Mouse (Mus musculus): Measurements from ENCODE around the gene Slc25a25. TPM values are rescaled to one million over a fixed set of nuclear protein-coding genes. Genes with fewer than 3 reads are reported as not detected.

The Slc25a25 gene
- polyA plus RNA-seq, 1 experiment from 2014 or later: 9.7 TPM

GRCm38 (mm10) chr2:32387706-32388490, 63.3 kb downstream of the Slc25a25 start, which contains the start of gene Lcn2:
Gene Lcn2, minus strand, starts transcription at chr2:32388252.
- H3K9me3 ChIP-seq (replicated peaks; ENCODE audit: control insufficient read depth, low read length): no peaks in the 10 kb centered on the region
- H3K4me1 ChIP-seq (ENCODE audit: control insufficient read depth, low read depth, low read length): no peaks in the 10 kb centered on the region; the same call in none of the 2 replicates
- no peaks in the 10 kb centered on the region for H3K36me3 ChIP-seq (ENCODE audit: control insufficient read depth, insufficient read depth)
- 35% methylated on average over 5 of the region's 5 CpGs for WGBS (ENCODE audit: insufficient replicate concordance)
- peak; percentile 70 for ATAC-seq (ENCODE audit: low read depth)
- H3K27ac ChIP-seq (ENCODE audit: low read length): peak within 1 kb of the TSS; percentile 0; the same call in 1 of the 2 replicates
- H3K27me3 ChIP-seq (ENCODE audit: control insufficient read depth, insufficient read depth, low read depth, low read length): no peaks in the 10 kb centered on the region; the same call in 1 of the 2 replicates
- H3K4me3 ChIP-seq (ENCODE audit: low read depth, low read length): 0 out of 2 replicates have a peak within 1 kb of the TSS, but pooled peaks have one; percentile 18
- no peak within 1 kb of the TSS for H3K4me2 ChIP-seq (ENCODE audit: low read depth, low read length)
- H3K9ac ChIP-seq (ENCODE audit: low read depth, low read length): no peak within 1 kb of the TSS

- no peak overlapping the region for H3K4me3 ChIP-seq (ENCODE audit: low read depth, low read length)
- H3K9ac ChIP-seq (ENCODE audit: low read depth, low read length): no peak overlapping the region
- no peak for ATAC-seq (ENCODE audit: low read depth)
- peak overlapping the region; percentile 100; the same call in 1 of the 2 replicates for H3K4me2 ChIP-seq (ENCODE audit: low read depth, low read length)
- no peaks in the 10 kb centered on the region for H3K9me3 ChIP-seq (replicated peaks; ENCODE audit: control insufficient read depth, low read length)
- peaks cover 18% of the 10 kb centered on the region for H3K4me1 ChIP-seq (ENCODE audit: control insufficient read depth, low read depth, low read length)
- WGBS (ENCODE audit: insufficient replicate concordance): 69% methylated on average over 2 of the region's 2 CpGs
- H3K27ac ChIP-seq (ENCODE audit: low read length): no peak overlapping the region
- H3K27me3 ChIP-seq (ENCODE audit: control insufficient read depth, insufficient read depth, low read depth, low read length): no peaks in the 10 kb centered on the region; the same call in none of the 2 replicates
- peaks cover 13% of the 10 kb centered on the region; the same call in 1 of the 2 replicates for H3K36me3 ChIP-seq (ENCODE audit: control insufficient read depth, insufficient read depth)
These were observed 68.6 kb downstream of the Slc25a25 start for GRCm38 (mm10) chr2:32382689-32383088.

- Histone ChIP-seq H3K27ac (ENCODE audit: low read length) (peak within 1 kb of the TSS; percentile 57; the same call in 1 of the 2 replicates), H3K4me2 (ENCODE audit: low read depth, low read length) (peak within 1 kb of the TSS; percentile 100), H3K9me3 (replicated peaks; ENCODE audit: control insufficient read depth, low read length) (no peaks in the 10 kb centered on the region), H3K27me3 (ENCODE audit: control insufficient read depth, insufficient read depth, low read depth, low read length) (no peaks in the 10 kb centered on the region; the same call in none of the 2 replicates), H3K9ac (ENCODE audit: low read depth, low read length) (peak within 1 kb of the TSS; percentile 80), H3K4me1 (ENCODE audit: control insufficient read depth, low read depth, low read length) (peaks cover 18% of the 10 kb centered on the region), H3K4me3 (ENCODE audit: low read depth, low read length) (peak within 1 kb of the TSS; percentile 74), H3K36me3 (ENCODE audit: control insufficient read depth, insufficient read depth) (peaks cover 17% of the 10 kb centered on the region)
- 0% methylated on average over 43 of the region's 47 CpGs for WGBS (ENCODE audit: insufficient replicate concordance)
- peak; percentile 97 for ATAC-seq (ENCODE audit: low read depth)
These were observed 69.4 kb downstream of the Slc25a25 start, which contains the start of gene 1110008P14Rik for GRCm38 (mm10) chr2:32381775-32382223. Gene 1110008P14Rik, minus strand, starts transcription at chr2:32381938.

GRCm38 (mm10) chr2:32381141-32381774, 70.0 kb downstream of the Slc25a25 start:
- Histone ChIP-seq H3K9me3 (replicated peaks; ENCODE audit: control insufficient read depth, low read length) (no peaks in the 10 kb centered on the region), H3K9ac (ENCODE audit: low read depth, low read length) (peak overlapping the region; percentile 80), H3K4me2 (ENCODE audit: low read depth, low read length) (peak overlapping the region; percentile 100), H3K36me3 (ENCODE audit: control insufficient read depth, insufficient read depth) (peaks cover 19% of the 10 kb centered on the region), H3K4me1 (ENCODE audit: control insufficient read depth, low read depth, low read length) (peaks cover 18% of the 10 kb centered on the region), H3K27ac (ENCODE audit: low read length) (peak overlapping the region; percentile 57; the same call in 1 of the 2 replicates), H3K4me3 (ENCODE audit: low read depth, low read length) (peak overlapping the region; percentile 74), H3K27me3 (ENCODE audit: control insufficient read depth, insufficient read depth, low read depth, low read length) (no peaks in the 10 kb centered on the region; the same call in none of the 2 replicates)
- WGBS (ENCODE audit: insufficient replicate concordance): under 1% methylated on average over 27 of the region's 27 CpGs
- peak; percentile 33 for ATAC-seq (ENCODE audit: low read depth)

GRCm38 (mm10) chr2:32380001-32380500, 71.2 kb downstream of the Slc25a25 start:
- peaks cover 18% of the 10 kb centered on the region for H3K4me1 ChIP-seq (ENCODE audit: control insufficient read depth, low read depth, low read length)
- H3K9me3 ChIP-seq (replicated peaks; ENCODE audit: control insufficient read depth, low read length): no peaks in the 10 kb centered on the region
- no peak overlapping the region for H3K9ac ChIP-seq (ENCODE audit: low read depth, low read length)
- no peak for ATAC-seq (ENCODE audit: low read depth)
- H3K27me3 ChIP-seq (ENCODE audit: control insufficient read depth, insufficient read depth, low read depth, low read length): no peaks in the 10 kb centered on the region; the same call in none of the 2 replicates
- H3K4me3 ChIP-seq (ENCODE audit: low read depth, low read length): no peak overlapping the region
- 79% methylated on average over 7 of the region's 7 CpGs for WGBS (ENCODE audit: insufficient replicate concordance)
- H3K4me2 ChIP-seq (ENCODE audit: low read depth, low read length): no peak overlapping the region
- H3K36me3 ChIP-seq (ENCODE audit: control insufficient read depth, insufficient read depth): peaks cover 24% of the 10 kb centered on the region
- no peak overlapping the region for H3K27ac ChIP-seq (ENCODE audit: low read length)

GRCm38 (mm10) chr2:32376963-32377362, 74.3 kb downstream of the Slc25a25 start:
- no peak overlapping the region for H3K9ac ChIP-seq (ENCODE audit: low read depth, low read length)
- H3K4me3 ChIP-seq (ENCODE audit: low read depth, low read length): no peak overlapping the region
- no peak overlapping the region for H3K4me2 ChIP-seq (ENCODE audit: low read depth, low read length)
- peaks cover 33% of the 10 kb centered on the region for H3K36me3 ChIP-seq (ENCODE audit: control insufficient read depth, insufficient read depth)
- H3K27ac ChIP-seq (ENCODE audit: low read length): no peak overlapping the region
- H3K9me3 ChIP-seq (replicated peaks; ENCODE audit: control insufficient read depth, low read length): no peaks in the 10 kb centered on the region
- H3K4me1 ChIP-seq (ENCODE audit: control insufficient read depth, low read depth, low read length): peaks cover 12% of the 10 kb centered on the region
- WGBS (ENCODE audit: insufficient replicate concordance): 79% methylated on average over 10 of the region's 10 CpGs
- no peaks in the 10 kb centered on the region for H3K27me3 ChIP-seq (ENCODE audit: control insufficient read depth, insufficient read depth, low read depth, low read length)
- no peak for ATAC-seq (ENCODE audit: low read depth)

- H3K36me3 ChIP-seq (ENCODE audit: control insufficient read depth, insufficient read depth): peaks cover 38% of the 10 kb centered on the region
- H3K4me1 ChIP-seq (ENCODE audit: control insufficient read depth, low read depth, low read length): peaks cover under 1% of the 10 kb centered on the region
- no peak overlapping the region for H3K4me3 ChIP-seq (ENCODE audit: low read depth, low read length)
- H3K9me3 ChIP-seq (replicated peaks; ENCODE audit: control insufficient read depth, low read length): no peaks in the 10 kb centered on the region
- 79% methylated on average over 13 of the region's 13 CpGs for WGBS (ENCODE audit: insufficient replicate concordance)
- ATAC-seq (ENCODE audit: low read depth): no peak
- H3K27ac ChIP-seq (ENCODE audit: low read length): no peak overlapping the region
- no peaks in the 10 kb centered on the region for H3K27me3 ChIP-seq (ENCODE audit: control insufficient read depth, insufficient read depth, low read depth, low read length)
- no peak overlapping the region for H3K4me2 ChIP-seq (ENCODE audit: low read depth, low read length)
- H3K9ac ChIP-seq (ENCODE audit: low read depth, low read length): no peak overlapping the region
These were observed 75.8 kb downstream of the Slc25a25 start for GRCm38 (mm10) chr2:32375317-32375940.

- Histone ChIP-seq H3K4me1 (ENCODE audit: control insufficient read depth, low read depth, low read length) (no peaks in the 10 kb centered on the region), H3K4me3 (ENCODE audit: low read depth, low read length) (no peak overlapping the region), H3K27ac (ENCODE audit: low read length) (no peak overlapping the region), H3K9ac (ENCODE audit: low read depth, low read length) (no peak overlapping the region), H3K9me3 (replicated peaks; ENCODE audit: control insufficient read depth, low read length) (no peaks in the 10 kb centered on the region), H3K4me2 (ENCODE audit: low read depth, low read length) (no peak overlapping the region), H3K36me3 (ENCODE audit: control insufficient read depth, insufficient read depth) (peaks cover 43% of the 10 kb centered on the region), H3K27me3 (ENCODE audit: control insufficient read depth, insufficient read depth, low read depth, low read length) (no peaks in the 10 kb centered on the region)
- ATAC-seq (ENCODE audit: low read depth): no peak
- 77% methylated on average over 10 of the region's 10 CpGs for WGBS (ENCODE audit: insufficient replicate concordance)
These were observed 77.1 kb downstream of the Slc25a25 start for GRCm38 (mm10) chr2:32374191-32374590.

Data from liver, embryonic 16.5 days (tissue).